Mouse (Mus musculus): Measurements from ENCODE around the gene Atp6v0a1.

The Atp6v0a1 gene

DNA sequence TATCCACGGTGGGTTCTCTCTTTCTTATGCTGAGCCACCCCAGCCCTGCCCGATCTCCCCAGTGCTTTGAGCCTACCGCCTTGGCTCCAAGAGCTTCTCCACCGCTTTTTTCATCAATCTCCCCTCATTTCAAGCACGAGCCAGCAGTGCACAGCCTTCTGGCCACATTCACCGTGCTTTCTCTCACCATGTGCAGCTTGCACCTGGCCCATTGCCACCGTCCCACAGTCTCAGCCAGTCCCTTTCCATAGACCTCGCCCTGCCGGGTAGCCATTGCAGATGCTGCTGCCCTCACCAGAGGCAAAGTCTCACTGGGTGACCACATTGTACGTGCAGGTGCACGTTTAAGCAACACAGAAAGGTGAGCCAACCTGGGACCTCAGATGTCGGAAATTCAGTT, 14.1 kb downstream of the Atp6v0a1 start:
- DNase-seq (ENCODE audit: inconsistent age in 2 of 2, low spot score in 1 of 2): no peak

GRCm38 (mm10) chr11:101024001-101024400, 14.7 kb downstream of the Atp6v0a1 start:
- no peak for DNase-seq (ENCODE audit: inconsistent age in 2 of 2, low spot score in 1 of 2)

DNA sequence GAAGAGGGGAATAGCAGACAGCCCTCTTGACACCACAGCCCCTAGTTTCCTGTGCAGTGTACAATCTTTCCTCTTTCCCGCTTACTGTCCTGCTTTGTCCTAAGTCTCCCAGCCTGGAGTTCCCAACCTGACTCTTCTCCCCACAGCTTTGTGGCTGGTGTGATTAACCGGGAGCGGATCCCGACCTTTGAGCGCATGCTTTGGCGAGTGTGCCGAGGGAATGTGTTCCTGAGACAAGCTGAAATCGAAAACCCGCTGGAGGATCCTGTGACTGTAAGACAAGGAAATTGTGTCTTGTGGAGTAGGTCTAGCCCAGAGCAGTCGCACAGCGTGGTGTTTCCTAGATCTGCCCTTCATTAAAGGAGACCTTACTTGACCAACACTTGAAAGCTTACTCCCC, 17.9 kb downstream of the Atp6v0a1 start:
- no peak for DNase-seq (ENCODE audit: inconsistent age in 2 of 2, low spot score in 1 of 2)

DNA sequence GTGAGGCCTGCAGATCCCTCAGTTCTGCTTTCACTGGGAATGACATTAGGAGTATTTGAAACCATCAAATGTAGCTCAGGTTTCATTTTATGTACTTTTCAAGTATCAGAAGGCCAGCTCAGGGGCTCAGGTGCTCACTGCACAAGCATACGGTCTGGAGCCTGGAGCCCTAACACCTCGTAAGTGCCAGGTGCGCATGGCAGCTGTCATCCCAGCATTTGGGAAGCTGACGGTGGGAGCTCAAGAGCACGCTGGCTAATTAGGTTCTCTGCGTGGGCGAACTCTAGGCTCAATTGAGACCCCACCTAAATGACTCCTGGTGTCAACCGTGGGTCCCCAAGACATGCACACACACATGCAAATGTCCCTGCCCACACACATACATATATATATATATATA, 20.1 kb downstream of the Atp6v0a1 start:
- DNase-seq (ENCODE audit: inconsistent age in 2 of 2, low spot score in 1 of 2): no peak

GRCm38 (mm10) chr11:101030136-101030807, 21.0 kb downstream of the Atp6v0a1 start:
- DNase-seq (ENCODE audit: inconsistent age in 2 of 2, low spot score in 1 of 2): no peak

GRCm38 (mm10) chr11:101030808-101031156, 21.5 kb downstream of the Atp6v0a1 start:
- DNase-seq (ENCODE audit: inconsistent age in 2 of 2, low spot score in 1 of 2): no peak

DNA sequence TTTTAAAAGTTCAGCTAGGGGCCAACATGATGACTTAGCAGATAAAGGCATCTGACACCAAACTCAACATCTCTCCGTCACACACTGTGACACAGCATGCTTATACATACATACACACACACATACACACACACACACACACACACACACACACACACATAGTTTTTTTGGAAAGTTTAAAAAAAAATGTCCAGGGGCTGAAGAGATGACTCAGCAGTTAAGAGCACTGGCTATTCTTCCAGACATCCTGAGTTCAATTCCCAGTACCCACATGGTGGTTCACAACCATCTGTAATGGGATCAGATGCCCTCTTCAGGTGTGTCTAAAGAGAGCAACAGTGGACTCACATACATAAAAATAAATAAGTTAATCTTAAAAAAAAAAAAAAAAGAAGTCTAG, 22.2 kb downstream of the Atp6v0a1 start:
- no peak for DNase-seq (ENCODE audit: inconsistent age in 2 of 2, low spot score in 1 of 2)

GRCm38 (mm10) chr11:101033856-101034500, 24.7 kb downstream of the Atp6v0a1 start:
- peak; percentile 67 to 71 for DNase-seq (ENCODE audit: inconsistent age in 2 of 2, low spot score in 1 of 2)

DNA sequence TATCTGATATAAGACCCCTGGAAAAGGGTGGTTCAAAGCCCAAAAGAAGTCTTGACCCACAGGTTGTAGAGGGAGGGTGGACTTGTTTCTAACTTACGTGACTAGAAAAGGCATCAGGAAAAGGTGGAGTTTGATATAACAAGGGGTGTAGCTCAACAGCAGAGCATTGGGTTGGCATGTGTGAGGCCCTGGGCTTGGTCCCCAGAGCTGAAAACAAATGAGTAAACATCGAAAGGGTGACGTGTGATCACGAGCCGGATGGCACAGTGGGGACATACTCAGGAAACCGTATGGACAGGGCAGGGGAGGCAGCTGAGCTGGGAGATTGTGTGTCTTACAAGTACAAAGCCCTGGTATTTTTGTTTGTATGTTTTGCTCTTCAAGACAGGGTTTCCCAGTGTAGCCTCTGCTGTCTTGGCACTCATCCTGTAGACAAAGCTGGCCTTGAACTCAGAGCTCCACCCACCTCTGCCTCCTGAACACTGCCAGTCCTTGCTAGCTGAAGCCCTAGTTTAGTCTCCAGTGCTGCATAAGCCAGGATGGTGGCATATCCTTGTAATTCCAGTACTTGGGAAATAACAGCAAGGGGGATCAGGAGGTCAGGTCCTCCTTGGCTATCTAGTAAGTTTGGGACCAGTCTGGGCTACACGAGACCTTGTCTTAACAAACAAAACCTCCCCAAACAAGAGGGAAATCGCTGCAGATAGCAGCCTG, 25.5 kb downstream of the Atp6v0a1 start:
- peak; percentile 77 to 91 for DNase-seq (ENCODE audit: inconsistent age in 2 of 2, low spot score in 1 of 2)

- peak in 1 of 2 experiments; percentile 59 for DNase-seq (ENCODE audit: inconsistent age in 2 of 2, low spot score in 1 of 2)
Observed at GRCm38 (mm10) chr11:101035328-101035695, 26.1 kb downstream of the Atp6v0a1 start.

DNA sequence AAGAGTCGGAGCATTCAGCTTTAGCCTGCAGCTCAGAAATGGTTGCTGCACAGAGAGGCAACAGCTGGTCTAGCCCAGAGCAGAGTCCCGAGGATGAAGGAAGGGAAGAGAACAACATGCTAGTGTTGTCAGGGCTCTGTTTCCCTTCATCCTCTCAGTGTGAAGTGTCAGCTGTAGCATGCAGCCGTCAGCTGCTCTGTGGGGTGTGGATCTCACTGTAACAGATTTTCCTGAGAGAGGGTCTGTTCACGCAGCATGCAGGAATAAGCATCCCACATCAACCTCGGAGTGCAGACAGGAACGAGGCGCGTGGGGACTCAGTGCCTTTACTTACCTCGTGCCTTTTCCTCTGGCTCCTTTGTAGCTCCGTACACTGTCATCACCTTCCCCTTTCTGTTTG, 28.5 kb downstream of the Atp6v0a1 start:
- DNase-seq (ENCODE audit: inconsistent age in 2 of 2, low spot score in 1 of 2): no peak

GRCm38 (mm10) chr11:101045826-101046225, 36.6 kb downstream of the Atp6v0a1 start:
- no peak for DNase-seq (ENCODE audit: inconsistent age in 2 of 2, low spot score in 1 of 2)

DNA sequence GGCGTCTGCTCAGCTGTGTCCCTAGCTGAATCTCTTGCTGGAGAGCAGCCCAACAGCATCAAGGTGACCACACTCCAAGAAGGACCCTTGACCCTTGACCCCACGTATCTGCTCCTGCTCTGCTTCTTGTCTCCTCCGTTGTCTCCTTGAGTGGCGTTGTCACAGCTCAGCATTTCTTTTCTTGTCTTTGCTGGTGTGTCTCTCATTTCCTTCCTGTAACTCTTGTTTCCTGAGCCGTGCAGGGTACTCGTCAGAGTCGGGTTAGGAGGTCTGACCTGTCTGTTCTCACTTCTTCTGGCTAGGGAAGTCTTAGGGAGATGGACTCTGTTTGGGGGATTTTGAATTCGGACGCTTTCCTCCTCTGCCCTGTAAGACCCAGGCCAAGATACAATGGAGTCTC, 37.2 kb downstream of the Atp6v0a1 start:
- DNase-seq (ENCODE audit: inconsistent age in 2 of 2, low spot score in 1 of 2): peak in 1 of 2 experiments; percentile 40

- DNase-seq (ENCODE audit: inconsistent age in 2 of 2, low spot score in 1 of 2): no peak
Observed at GRCm38 (mm10) chr11:101047502-101047901, 38.2 kb downstream of the Atp6v0a1 start.

- DNase-seq (ENCODE audit: inconsistent age in 2 of 2, low spot score in 1 of 2): no peak
Observed at GRCm38 (mm10) chr11:101050359-101050758, 41.1 kb downstream of the Atp6v0a1 start.

DNA sequence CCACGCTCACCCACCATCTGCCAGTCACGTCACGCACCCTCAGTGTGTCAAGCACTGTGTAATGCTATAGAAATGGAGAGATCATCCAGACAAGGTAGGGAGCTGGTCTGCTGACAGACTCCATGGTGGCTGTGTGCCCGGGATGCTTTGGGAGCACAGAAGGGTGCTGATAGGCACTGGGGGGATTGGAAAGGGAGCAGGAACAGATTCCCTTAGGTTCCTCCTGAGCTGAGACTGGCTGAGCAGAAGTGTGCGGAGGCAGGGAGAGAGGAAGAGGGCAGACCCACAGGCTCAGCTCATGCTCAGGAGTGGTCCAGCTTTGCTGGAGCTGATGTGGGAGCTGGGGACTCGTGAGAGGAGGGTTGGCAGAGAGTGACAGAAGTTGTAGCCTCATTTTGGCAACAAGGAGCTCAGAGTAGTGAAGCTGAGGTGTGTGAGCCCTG, 41.8 kb downstream of the Atp6v0a1 start:
- DNase-seq (ENCODE audit: inconsistent age in 2 of 2, low spot score in 1 of 2): peak in 1 of 2 experiments; percentile 57

DNA sequence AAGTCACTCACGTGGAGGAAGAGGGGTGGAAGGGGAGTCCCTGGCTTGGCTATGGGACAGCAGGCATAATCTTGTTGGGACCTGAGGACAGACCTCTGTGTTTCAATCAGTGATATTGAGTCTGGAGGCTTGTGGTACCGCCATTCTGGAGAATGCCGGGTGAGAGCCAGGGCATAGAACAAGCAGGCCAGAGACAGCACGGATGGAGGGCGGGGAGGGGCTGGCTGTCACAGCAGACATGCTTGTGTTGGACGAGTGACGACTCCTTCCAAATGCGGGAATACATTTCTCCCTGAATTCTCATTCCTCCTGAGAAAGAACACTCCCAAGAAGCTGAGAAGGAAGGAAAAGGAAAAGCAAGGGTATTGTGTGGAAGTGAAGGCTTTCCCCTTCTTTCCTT, 42.4 kb downstream of the Atp6v0a1 start:
- no peak for DNase-seq (ENCODE audit: inconsistent age in 2 of 2, low spot score in 1 of 2)

GRCm38 (mm10) chr11:101052751-101053473, 43.7 kb downstream of the Atp6v0a1 start:
- peak in 1 of 2 experiments; percentile 53 for DNase-seq (ENCODE audit: inconsistent age in 2 of 2, low spot score in 1 of 2)

DNA sequence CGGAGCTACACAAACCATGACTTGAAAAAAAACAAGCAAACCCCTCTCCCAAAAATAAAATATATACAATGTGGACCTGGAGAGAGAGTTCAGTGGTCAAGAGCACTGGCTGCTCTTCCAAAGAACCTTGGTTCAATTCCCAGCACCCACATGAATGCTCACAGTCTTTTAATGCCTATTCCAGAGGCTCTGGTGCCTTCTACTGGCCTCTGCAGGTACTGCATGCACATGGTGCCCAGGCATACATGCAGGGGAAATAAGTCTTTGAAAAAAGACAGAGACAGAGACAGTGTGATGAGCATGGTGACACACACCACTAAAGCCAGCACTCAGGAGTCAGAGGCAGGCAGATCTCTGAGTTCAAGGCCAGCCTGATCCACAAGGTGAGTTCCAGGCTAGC, 44.7 kb downstream of the Atp6v0a1 start:
- peak in 1 of 2 experiments; percentile 46 for DNase-seq (ENCODE audit: inconsistent age in 2 of 2, low spot score in 1 of 2)

- DNase-seq (ENCODE audit: inconsistent age in 2 of 2, low spot score in 1 of 2): peak in 1 of 2 experiments; percentile 40
Observed at GRCm38 (mm10) chr11:101055418-101055817, 46.2 kb downstream of the Atp6v0a1 start.

- peak; percentile 37 to 71 for DNase-seq (ENCODE audit: inconsistent age in 2 of 2, low spot score in 1 of 2)
Observed at GRCm38 (mm10) chr11:101056885-101057284, 47.6 kb downstream of the Atp6v0a1 start.
